Mouse (Mus musculus) C2C12 (cell line): ENCODE measurements around the gene Wfikkn1.

ENCODE experiments used
- CTCF ChIP-seq: IDR thresholded peaks from one replicate; pipeline ENCODE4 v1.5.1; 2011; ENCODE audit not compliant: control insufficient read depth, insufficient read depth, insufficient read length
- MAX ChIP-seq: IDR thresholded peaks from one replicate; pipeline ENCODE4 v1.6.1; 2011; ENCODE audit warnings: mild to moderate bottlenecking, control low read depth
- MYOD1 ChIP-seq: IDR thresholded peaks from one replicate; pipeline ENCODE4 v1.6.1; 2011; ENCODE audit warnings: low read depth; ENCODE audit not compliant: control insufficient read depth, insufficient read length
- MYOG ChIP-seq: IDR thresholded peaks from one replicate; pipeline ENCODE4 v1.6.1; 2011; ENCODE audit not compliant: control insufficient read depth, insufficient read length; ENCODE audit errors: extremely low read depth

DNA sequence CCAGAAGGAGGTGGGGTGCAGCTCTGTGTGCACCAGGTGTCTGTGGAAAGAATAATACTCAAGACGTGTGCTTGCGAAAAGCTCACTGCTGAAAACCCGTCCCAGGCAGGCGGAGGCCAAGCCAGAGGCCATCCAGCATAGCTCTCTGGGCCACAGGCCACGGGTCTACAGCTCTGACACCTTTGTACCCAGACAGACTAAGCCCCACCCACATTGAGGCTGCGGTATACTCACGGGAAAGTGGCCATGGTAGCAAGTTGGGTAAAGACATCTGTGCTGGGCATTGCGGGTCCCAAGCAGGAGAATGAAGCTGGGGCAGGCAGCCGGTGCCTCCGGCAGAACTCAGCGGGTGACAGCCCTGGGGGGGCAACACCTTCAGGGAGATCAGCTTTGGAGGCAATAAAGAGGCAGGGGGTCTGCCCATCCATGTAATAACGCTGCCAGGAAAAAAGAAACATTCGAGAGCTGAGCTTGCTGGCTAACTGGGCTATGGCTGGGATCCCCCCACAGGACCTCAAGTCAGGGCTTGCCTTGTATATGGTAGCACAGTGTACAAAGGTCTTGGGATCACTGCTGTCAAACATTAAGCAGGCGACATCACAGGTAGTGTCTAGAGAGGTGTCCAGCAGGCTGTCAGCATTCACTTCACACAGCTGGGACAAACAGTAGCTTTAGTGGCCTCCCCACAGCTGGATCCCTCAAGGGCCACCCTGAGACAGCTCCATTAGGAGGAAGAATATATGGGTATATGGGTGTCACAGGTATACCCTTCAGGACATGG, 41.0 kb downstream of the Wfikkn1 start:
- no peak for TF ChIP-seq CTCF
- no peak for TF ChIP-seq MYOD1
- TF ChIP-seq MYOG, result no peak
- no peak for TF ChIP-seq MAX
